Mouse (Mus musculus) midbrain, embryonic 14.5 days (tissue): ENCODE measurements around the gene Scnn1a. TPM values are rescaled to one million over a fixed set of nuclear protein-coding genes. Genes with fewer than 3 reads are reported as not detected.

Experiments
- ATAC-seq: fragments of 200-750 bp; cut with Nextera tagmentation; 2 replicates; pipeline ENCODE4 v1.8.0; 2017; ENCODE audit warnings: moderate number of reproducible peaks, moderate library complexity; ENCODE audit not compliant: low FRiP score, low TSS enrichment
- DNase-seq: peaks from one replicate; pipeline ENCODE4 v3.0.0-alpha.2; 2015
- H3K27ac ChIP-seq: fragments of 300-500 bp; sonication (generic); replicated peaks from 2 replicates; pipeline ENCODE4 v1.5.1; 2014; ENCODE audit warnings: mild to moderate bottlenecking, low read depth, low read length, moderate library complexity
- H3K27me3 ChIP-seq: fragments of 300-500 bp; sonication (generic); 2 replicates; pipeline ENCODE4 v1.6.1; 2014; ENCODE audit warnings: low read length, control low read depth, mixed read lengths; ENCODE audit not compliant: control insufficient read depth, insufficient read depth
- H3K36me3 ChIP-seq: fragments of 300-500 bp; sonication (generic); 2 replicates; pipeline ENCODE4 v1.6.1; 2014; ENCODE audit warnings: low read length, control low read depth; ENCODE audit not compliant: control insufficient read depth, insufficient read depth
- H3K4me1 ChIP-seq: fragments of 300-500 bp; sonication (generic); 2 replicates; pipeline ENCODE4 v1.6.1; 2014; ENCODE audit warnings: mild to moderate bottlenecking, antibody characterized with exemption, low read length, control low read depth; ENCODE audit not compliant: control insufficient read depth, insufficient read depth
- H3K4me2 ChIP-seq: fragments of 300-500 bp; sonication (generic); 2 replicates; pipeline ENCODE4 v1.6.1; 2014; ENCODE audit warnings: mild to moderate bottlenecking, low read length, moderate library complexity
- H3K4me3 ChIP-seq: fragments of 300-500 bp; sonication (generic); replicated peaks from 2 replicates; pipeline ENCODE4 v1.5.1; 2014; ENCODE audit warnings: low read depth, low read length
- H3K9ac ChIP-seq: fragments of 300-500 bp; sonication (generic); replicated peaks from 2 replicates; pipeline ENCODE4 v1.6.1; 2014; ENCODE audit warnings: mild to moderate bottlenecking, low read length, moderate library complexity
- H3K9me3 ChIP-seq: fragments of 300-500 bp; sonication (generic); 2 replicates; pipeline ENCODE4 v1.6.1; 2016; ENCODE audit warnings: low read length, control low read depth, mixed read lengths; ENCODE audit not compliant: control insufficient read depth
- WGBS: fragments of 180-500 bp; shearing (Covaris S2); extraction: QIAGEN DNeasy Blood & Tissue Kit; methylation state at CpG from one replicate; pipeline ENCODE4 v1.1.7; 2014; 5-methylcytosine and 5-hydroxymethylcytosine counted together
- polyA plus RNA-seq: library from polyadenylated mRNA; unstranded; fragments of >200 nt; fragmentation: Nextera tagmentation; extraction: Ambion mirVana; gene quantifications from 2 replicates; pipeline ENCODE4 v1.2.1, GENCODE M21; 2014

Gene Scnn1a
- polyA plus RNA-seq, 1 experiment from 2014 or later, result 0.51 TPM

DNA sequence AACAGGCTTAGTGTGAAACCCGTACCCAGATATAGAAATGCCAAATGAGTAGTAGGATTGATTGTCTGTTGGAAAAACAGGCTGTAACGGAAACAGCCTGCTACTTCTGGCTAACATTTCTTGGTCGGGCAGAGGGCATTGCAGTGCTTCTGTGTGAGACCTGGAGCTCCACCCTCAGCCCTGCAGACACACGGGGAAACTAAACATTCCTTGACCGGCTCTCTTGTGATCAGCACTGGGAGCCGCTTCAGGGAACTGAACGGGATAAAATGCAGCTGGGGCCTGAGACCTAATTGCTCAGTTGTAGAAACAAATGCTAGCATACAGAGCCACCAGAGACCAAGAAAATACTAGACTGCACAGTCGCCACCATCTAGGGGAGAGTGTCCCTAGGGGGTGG, 35.8 kb downstream of the Scnn1a start:
- peaks cover 15% of the 10 kb centered on the region for H3K4me1 ChIP-seq
- no peak overlapping the region for H3K4me2 ChIP-seq
- WGBS, result 54% methylated on average over 8 of the region's 8 CpGs
- H3K36me3 ChIP-seq, result no peaks in the 10 kb centered on the region
- H3K9ac ChIP-seq, result no peak overlapping the region
- H3K9me3 ChIP-seq, result no peaks in the 10 kb centered on the region
- H3K27me3 ChIP-seq, result peaks cover 9% of the 10 kb centered on the region
- no peak overlapping the region for H3K27ac ChIP-seq
- H3K4me3 ChIP-seq, result no peak overlapping the region
- no peak for ATAC-seq
- DNase-seq, result no peak

DNA sequence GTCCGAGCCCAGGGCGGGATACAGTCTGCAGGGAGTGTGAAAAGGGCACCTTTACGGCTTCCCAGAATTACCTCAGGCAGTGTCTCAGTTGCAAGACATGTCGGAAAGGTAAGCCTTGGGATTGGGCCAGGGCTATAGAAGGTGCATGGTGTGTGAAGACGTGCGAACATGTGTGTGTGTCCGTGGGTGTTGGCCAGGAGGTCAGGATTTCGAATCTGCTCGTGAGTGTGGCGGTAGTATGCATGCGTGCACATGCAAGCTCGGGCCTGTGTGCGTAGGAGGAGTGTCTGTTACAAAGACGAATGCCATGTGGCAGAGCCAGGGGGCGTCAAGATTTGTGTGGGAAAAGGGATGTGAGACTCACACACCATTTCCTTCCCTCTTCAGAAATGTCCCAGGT, 36.9 kb downstream of the Scnn1a start:
- H3K27me3 ChIP-seq, result peaks cover 15% of the 10 kb centered on the region
- no peak overlapping the region for H3K4me2 ChIP-seq
- H3K9me3 ChIP-seq, result no peaks in the 10 kb centered on the region
- H3K4me1 ChIP-seq, result peaks cover 19% of the 10 kb centered on the region
- ATAC-seq, result no peak
- no peak overlapping the region for H3K9ac ChIP-seq
- no peak overlapping the region for H3K27ac ChIP-seq
- H3K4me3 ChIP-seq, result no peak overlapping the region
- 94% methylated on average over 15 of the region's 15 CpGs for WGBS
- H3K36me3 ChIP-seq, result no peaks in the 10 kb centered on the region
- DNase-seq, result no peak

DNA sequence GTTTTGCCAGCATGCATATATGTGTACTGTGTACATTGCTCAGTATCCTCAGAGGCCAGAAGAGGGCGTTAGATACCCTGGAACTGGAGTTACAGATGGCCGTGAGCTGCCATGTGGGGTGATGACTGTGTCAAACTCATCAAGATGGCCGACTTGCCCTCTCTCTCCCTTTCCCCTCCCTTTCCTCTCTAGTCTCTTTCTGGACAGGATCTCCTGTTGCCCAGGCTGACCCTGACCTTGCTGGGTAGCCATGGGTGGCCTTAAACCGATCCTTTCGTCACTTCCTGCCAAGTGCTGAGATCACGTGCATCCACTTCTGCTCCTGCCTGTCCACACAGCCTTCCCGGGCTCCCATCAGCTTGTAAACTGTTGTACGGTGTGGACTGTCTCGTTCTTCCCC, 39.5 kb downstream of the Scnn1a start:
- Histone ChIP-seq H3K36me3 (no peaks in the 10 kb centered on the region), H3K27ac (no peak overlapping the region), H3K9ac (no peak overlapping the region), H3K4me1 (peaks cover 23% of the 10 kb centered on the region), H3K4me2 (no peak overlapping the region), H3K9me3 (no peaks in the 10 kb centered on the region), H3K27me3 (peaks cover 38% of the 10 kb centered on the region), H3K4me3 (no peak overlapping the region)
- 63% methylated on average over 9 of the region's 9 CpGs for WGBS
- no peak for DNase-seq
- ATAC-seq, result no peak

- 48% methylated on average over 9 of the region's 9 CpGs for WGBS
These were observed 40.4 kb downstream of the Scnn1a start for GRCm38 (mm10) chr6:125360846-125361245.

DNA sequence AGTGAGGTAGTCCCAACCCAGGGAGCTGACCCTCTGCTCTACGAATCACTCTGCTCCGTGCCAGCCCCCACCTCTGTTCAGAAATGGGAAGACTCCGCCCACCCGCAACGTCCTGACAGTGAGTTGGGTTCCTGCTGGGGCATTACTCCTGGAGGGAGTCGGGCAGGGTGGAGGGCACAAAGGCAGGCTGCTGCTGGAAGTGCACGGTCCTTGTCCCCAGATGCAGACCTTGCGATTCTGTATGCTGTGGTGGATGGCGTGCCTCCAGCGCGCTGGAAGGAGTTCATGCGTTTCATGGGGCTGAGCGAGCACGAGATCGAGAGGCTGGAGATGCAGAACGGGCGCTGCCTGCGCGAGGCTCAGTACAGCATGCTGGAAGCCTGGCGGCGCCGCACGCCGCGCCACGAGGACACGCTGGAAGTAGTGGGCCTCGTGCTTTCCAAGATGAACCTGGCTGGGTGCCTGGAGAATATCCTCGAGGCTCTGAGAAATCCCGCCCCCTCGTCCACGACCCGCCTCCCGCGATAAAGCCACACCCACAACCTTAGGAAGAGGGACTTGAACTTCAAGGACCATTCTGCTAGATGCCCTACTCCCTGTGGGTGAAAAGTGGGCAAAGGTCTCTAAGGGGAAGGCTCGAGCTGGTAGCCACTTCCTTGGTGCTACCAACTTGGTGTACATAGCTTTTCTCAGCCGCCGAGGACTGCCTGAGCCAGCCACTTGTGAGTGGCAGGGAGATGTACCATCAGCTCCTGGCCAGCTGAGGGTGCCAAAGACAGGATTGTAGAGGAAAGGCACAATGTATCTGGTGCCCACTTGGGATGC, 41.2 kb downstream of the Scnn1a start:
- H3K4me1 ChIP-seq, result peaks cover 16% of the 10 kb centered on the region
- H3K9ac ChIP-seq, result no peak overlapping the region; the same call in 1 of the 2 replicates
- peaks cover 38% of the 10 kb centered on the region for H3K27me3 ChIP-seq
- no peaks in the 10 kb centered on the region for H3K9me3 ChIP-seq
- ATAC-seq, result peak; percentile 34; the same call in 1 of the 2 replicates
- peak overlapping the region; percentile 55 for H3K4me2 ChIP-seq
- no peaks in the 10 kb centered on the region for H3K36me3 ChIP-seq
- peak; percentile 74 for DNase-seq
- H3K4me3 ChIP-seq, result peak overlapping the region; percentile 22
- 7% methylated on average over 38 of the region's 38 CpGs for WGBS
- no peak overlapping the region for H3K27ac ChIP-seq

More at GRCm38 (mm10) chr6:125360846-125361245, 40.4 kb downstream of the Scnn1a start:
- H3K4me3 ChIP-seq, result no peak overlapping the region
- H3K4me2 ChIP-seq, result no peak overlapping the region; the same call in 1 of the 2 replicates
- H3K9me3 ChIP-seq, result no peaks in the 10 kb centered on the region
- DNase-seq (no peak), ATAC-seq (no peak)
- H3K4me1 ChIP-seq, result peaks cover 16% of the 10 kb centered on the region
- no peaks in the 10 kb centered on the region for H3K36me3 ChIP-seq
- peaks cover 38% of the 10 kb centered on the region for H3K27me3 ChIP-seq
- H3K9ac ChIP-seq, result no peak overlapping the region
- H3K27ac ChIP-seq, result no peak overlapping the region

- Histone ChIP-seq H3K9ac (no peak overlapping the region), H3K4me2 (peak overlapping the region; percentile 18), H3K36me3 (no peaks in the 10 kb centered on the region), H3K4me1 (peaks cover 16% of the 10 kb centered on the region), H3K27ac (no peak overlapping the region), H3K4me3 (no peak overlapping the region), H3K9me3 (no peaks in the 10 kb centered on the region), H3K27me3 (peaks cover 38% of the 10 kb centered on the region)
- DNase-seq, result no peak
- ATAC-seq, result no peak
- WGBS, result 14% methylated on average over 15 of the region's 15 CpGs
These were observed 42.6 kb downstream of the Scnn1a start for GRCm38 (mm10) chr6:125363021-125363420.

GRCm38 (mm10) chr6:125363451-125364242, 43.2 kb downstream of the Scnn1a start:
- no peak overlapping the region for H3K4me3 ChIP-seq
- H3K4me1 ChIP-seq, result peaks cover 16% of the 10 kb centered on the region
- DNase-seq (no peak), ATAC-seq (no peak)
- peak overlapping the region; percentile 18 for H3K4me2 ChIP-seq
- H3K9me3 ChIP-seq, result no peaks in the 10 kb centered on the region
- H3K27me3 ChIP-seq, result peaks cover 38% of the 10 kb centered on the region
- 4% methylated on average over 23 of the region's 23 CpGs for WGBS
- no peak overlapping the region for H3K27ac ChIP-seq
- H3K9ac ChIP-seq, result no peak overlapping the region
- no peaks in the 10 kb centered on the region for H3K36me3 ChIP-seq

DNA sequence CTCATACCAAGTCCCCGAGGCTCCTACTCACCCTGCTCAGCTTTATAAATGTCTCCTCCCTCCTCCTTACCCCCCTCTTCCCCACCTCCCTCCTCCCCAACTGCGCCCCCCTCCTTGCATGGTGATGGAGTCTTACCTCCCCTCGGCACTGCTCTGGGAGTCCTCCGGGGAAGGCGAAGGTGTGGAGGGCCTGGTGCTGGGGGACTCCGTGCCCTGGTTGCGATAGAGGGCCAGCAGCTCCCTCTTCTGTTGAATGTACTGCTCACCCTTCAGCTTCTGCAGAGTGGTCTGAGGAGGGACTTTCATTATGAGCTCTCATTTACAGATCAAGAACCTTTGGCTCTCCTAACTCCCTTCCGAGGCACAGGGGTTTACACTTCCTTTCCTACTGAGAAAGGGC, 44.0 kb downstream of the Scnn1a start:
- ATAC-seq (no peak), DNase-seq (no peak)
- H3K36me3 ChIP-seq, result no peaks in the 10 kb centered on the region
- H3K9ac ChIP-seq, result no peak overlapping the region
- H3K4me2 ChIP-seq, result no peak overlapping the region
- H3K4me1 ChIP-seq, result peaks cover 16% of the 10 kb centered on the region
- H3K27ac ChIP-seq, result no peak overlapping the region
- H3K9me3 ChIP-seq, result no peaks in the 10 kb centered on the region
- WGBS, result 4% methylated on average over 8 of the region's 8 CpGs
- peaks cover 38% of the 10 kb centered on the region for H3K27me3 ChIP-seq
- H3K4me3 ChIP-seq, result no peak overlapping the region
